Mouse (Mus musculus): ENCODE measurements around the gene Apip. TPM values are rescaled to one million over a fixed set of nuclear protein-coding genes. Genes with fewer than 3 reads are reported as not detected.

The Apip gene
- total and polyA plus RNA-seq, 3 experiments: 44.2 to 74.7 (median 62.5) TPM

DNA sequence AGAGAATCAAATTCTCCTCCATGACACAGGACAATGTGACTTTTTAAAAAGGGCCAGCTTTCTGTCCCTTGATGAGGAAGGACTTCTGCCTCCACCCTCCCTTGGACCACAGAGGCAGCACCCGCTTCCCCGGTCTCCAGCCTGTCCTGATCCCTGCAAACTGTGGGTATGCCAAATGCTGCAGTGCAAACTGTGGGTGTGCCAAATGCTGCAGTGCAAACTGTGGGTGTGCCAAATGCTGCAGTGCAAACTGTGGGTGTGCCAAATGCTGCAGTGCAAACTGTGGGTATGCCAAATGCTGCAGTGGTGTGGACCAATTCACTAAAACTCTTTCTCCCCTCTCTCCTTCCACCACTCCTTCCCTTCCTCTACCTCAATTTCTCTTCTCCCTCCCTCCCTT, 32.7 kb downstream of the Apip start:
- 77% methylated on average over 2 of the region's 2 CpGs for WGBS
- H3K4me3 ChIP-seq: no peak overlapping the region
- intact Hi-C loops (cut with DNase I): no loop called here
- no peaks in the 10 kb centered on the region for H3K79me2 ChIP-seq (replicated peaks; ENCODE audit: control insufficient read depth, insufficient read depth, low read length)
- DNase-seq: no peak
- H3K36me3 ChIP-seq (ENCODE audit: control insufficient read depth, insufficient read depth, low read length): no peaks in the 10 kb centered on the region
- no peaks in the 10 kb centered on the region for H3K4me1 ChIP-seq (ENCODE audit: control insufficient read depth, insufficient read depth, low read length)
- no peak overlapping the region for H3K27ac ChIP-seq
- H3K9ac ChIP-seq (ENCODE audit: low read depth, low read length): no peak overlapping the region
- TF ChIP-seq CTCF (IDR thresholded peaks at IDR 0.05) (no peak), POLR2A (IDR thresholded peaks at IDR 0.05; ENCODE audit: insufficient read depth, low read depth, low read length) (no peak), EP300 (IDR thresholded peaks at IDR 0.05; ENCODE audit: insufficient read depth, low read depth, low read length) (no peak)
- H3K27me3 ChIP-seq (ENCODE audit: control insufficient read depth, insufficient read depth, low read length): no peaks in the 10 kb centered on the region

DNA sequence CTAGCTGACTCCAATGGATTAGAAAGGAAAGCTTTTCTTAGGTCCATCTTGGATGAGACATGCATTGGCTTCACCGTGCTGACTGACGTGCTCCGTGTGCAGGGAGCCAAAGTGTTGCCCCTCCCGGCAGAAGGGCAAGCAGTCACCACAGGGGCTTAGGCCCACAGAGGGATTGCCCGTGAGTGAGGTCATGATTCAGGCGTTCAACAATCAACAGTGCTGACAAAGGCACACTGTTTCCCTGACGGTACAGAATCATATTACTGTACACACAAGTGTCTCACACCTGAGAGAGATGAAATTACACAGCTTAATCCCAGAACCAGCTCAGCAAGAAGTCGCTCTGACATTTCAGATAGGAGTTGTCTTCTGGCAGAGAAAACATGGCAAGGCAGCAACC, 38.2 kb downstream of the Apip start:
- TF ChIP-seq EP300 (IDR thresholded peaks at IDR 0.05; ENCODE audit: insufficient read depth, low read depth, low read length): no peak
- TF ChIP-seq POLR2A (IDR thresholded peaks at IDR 0.05; ENCODE audit: insufficient read depth, low read depth, low read length): no peak
- no peak for TF ChIP-seq CTCF (IDR thresholded peaks at IDR 0.05)
- Histone ChIP-seq H3K36me3 (ENCODE audit: control insufficient read depth, insufficient read depth, low read length) (no peaks in the 10 kb centered on the region), H3K9ac (ENCODE audit: low read depth, low read length) (no peak overlapping the region), H3K27me3 (ENCODE audit: control insufficient read depth, insufficient read depth, low read length) (no peaks in the 10 kb centered on the region), H3K79me2 (replicated peaks; ENCODE audit: control insufficient read depth, insufficient read depth, low read length) (no peaks in the 10 kb centered on the region), H3K4me1 (ENCODE audit: control insufficient read depth, insufficient read depth, low read length) (no peaks in the 10 kb centered on the region), H3K4me3 (no peak overlapping the region), H3K27ac (no peak overlapping the region)
- WGBS: 46% methylated on average over 8 of the region's 8 CpGs
- intact Hi-C loops (cut with DNase I): no loop called here
- DNase-seq: no peak

GRCm38 (mm10) chr2:103117212-103117611, 43.7 kb downstream of the Apip start:
- 51% methylated on average over 5 of the region's 5 CpGs for WGBS
- no peak for TF ChIP-seq EP300 (IDR thresholded peaks at IDR 0.05; ENCODE audit: insufficient read depth, low read depth, low read length)
- no peak for TF ChIP-seq CTCF (IDR thresholded peaks at IDR 0.05)
- no peak for TF ChIP-seq POLR2A (IDR thresholded peaks at IDR 0.05; ENCODE audit: insufficient read depth, low read depth, low read length)

GRCm38 (mm10) chr2:103118324-103119196, 45.1 kb downstream of the Apip start:
- Histone ChIP-seq H3K27me3 (ENCODE audit: control insufficient read depth, insufficient read depth, low read length) (no peaks in the 10 kb centered on the region), H3K9ac (ENCODE audit: low read depth, low read length) (no peak overlapping the region), H3K79me2 (replicated peaks; ENCODE audit: control insufficient read depth, insufficient read depth, low read length) (no peaks in the 10 kb centered on the region), H3K36me3 (ENCODE audit: control insufficient read depth, insufficient read depth, low read length) (no peaks in the 10 kb centered on the region), H3K4me1 (ENCODE audit: control insufficient read depth, insufficient read depth, low read length) (no peaks in the 10 kb centered on the region), H3K4me3 (no peak overlapping the region), H3K27ac (no peak overlapping the region)
- TF ChIP-seq CTCF (IDR thresholded peaks at IDR 0.05) (no peak), EP300 (IDR thresholded peaks at IDR 0.05; ENCODE audit: insufficient read depth, low read depth, low read length) (no peak), POLR2A (IDR thresholded peaks at IDR 0.05; ENCODE audit: insufficient read depth, low read depth, low read length) (no peak)
- DNase-seq: no peak
- 63% methylated on average over 6 of the region's 6 CpGs for WGBS
- intact Hi-C loops (cut with DNase I): no loop called here

More at GRCm38 (mm10) chr2:103117212-103117611, 43.7 kb downstream of the Apip start:
- H3K27ac ChIP-seq: no peak overlapping the region
- H3K79me2 ChIP-seq (replicated peaks; ENCODE audit: control insufficient read depth, insufficient read depth, low read length): no peaks in the 10 kb centered on the region
- intact Hi-C loops (cut with DNase I): no loop called here
- no peaks in the 10 kb centered on the region for H3K27me3 ChIP-seq (ENCODE audit: control insufficient read depth, insufficient read depth, low read length)
- H3K9ac ChIP-seq (ENCODE audit: low read depth, low read length): no peak overlapping the region
- H3K4me3 ChIP-seq: no peak overlapping the region
- H3K4me1 ChIP-seq (ENCODE audit: control insufficient read depth, insufficient read depth, low read length): no peaks in the 10 kb centered on the region
- no peak for DNase-seq
- no peaks in the 10 kb centered on the region for H3K36me3 ChIP-seq (ENCODE audit: control insufficient read depth, insufficient read depth, low read length)

DNA sequence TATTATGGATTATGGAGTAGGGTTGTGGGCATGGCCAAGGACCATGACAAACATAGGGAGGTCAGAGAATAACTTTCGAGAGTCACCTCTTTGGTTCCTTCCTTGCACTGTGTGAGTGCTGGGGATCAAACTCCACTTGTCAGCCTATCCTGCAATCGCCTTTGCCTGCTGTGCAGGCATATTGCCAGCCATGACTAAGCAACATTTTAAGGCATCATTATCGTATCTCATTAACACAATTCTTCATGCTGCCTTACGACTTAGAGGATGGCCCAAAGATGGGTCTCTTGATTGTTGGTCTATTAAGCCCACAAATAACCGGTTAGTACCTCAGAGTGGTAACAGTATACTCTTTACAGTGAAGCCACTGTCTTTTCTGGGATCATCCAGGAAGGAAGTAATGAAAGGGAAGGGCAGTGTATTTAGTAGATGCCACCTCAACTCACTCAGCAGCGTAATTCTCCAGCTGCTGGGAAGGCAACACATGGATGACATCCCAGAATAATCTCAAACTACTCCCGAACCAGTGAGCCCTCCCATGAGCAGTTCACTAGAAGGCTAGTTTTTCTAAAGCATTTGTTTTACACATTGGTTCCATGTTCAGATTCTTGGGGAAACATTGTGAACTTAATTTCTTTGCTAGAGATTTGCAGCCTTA, 45.9 kb downstream of the Apip start:
- 72% methylated on average over 7 of the region's 7 CpGs for WGBS
- no peak for TF ChIP-seq EP300 (IDR thresholded peaks at IDR 0.05; ENCODE audit: insufficient read depth, low read depth, low read length)
- TF ChIP-seq CTCF (IDR thresholded peaks at IDR 0.05): no peak
- no peak for TF ChIP-seq POLR2A (IDR thresholded peaks at IDR 0.05; ENCODE audit: insufficient read depth, low read depth, low read length)
- intact Hi-C loops (cut with DNase I): no loop called here

GRCm38 (mm10) chr2:103129676-103130075, 56.2 kb downstream of the Apip start:
- H3K36me3 ChIP-seq (ENCODE audit: control insufficient read depth, insufficient read depth, low read length): no peaks in the 10 kb centered on the region
- H3K9ac ChIP-seq (ENCODE audit: low read depth, low read length): no peak overlapping the region
- no peak overlapping the region for H3K4me3 ChIP-seq
- TF ChIP-seq POLR2A (IDR thresholded peaks at IDR 0.05; ENCODE audit: insufficient read depth, low read depth, low read length): no peak
- TF ChIP-seq EP300 (IDR thresholded peaks at IDR 0.05; ENCODE audit: insufficient read depth, low read depth, low read length): no peak
- TF ChIP-seq CTCF (IDR thresholded peaks at IDR 0.05): no peak
- no peaks in the 10 kb centered on the region for H3K79me2 ChIP-seq (replicated peaks; ENCODE audit: control insufficient read depth, insufficient read depth, low read length)
- WGBS: 82% methylated on average over 2 of the region's 2 CpGs
- DNase-seq: no peak
- H3K27ac ChIP-seq: no peak overlapping the region
- intact Hi-C loops (cut with DNase I): loop anchor here (5.0 kb wide), 1 partner anchor 218 kb away; no protein-coding TSS in a partner anchor
- no peaks in the 10 kb centered on the region for H3K4me1 ChIP-seq (ENCODE audit: control insufficient read depth, insufficient read depth, low read length)
- H3K27me3 ChIP-seq (ENCODE audit: control insufficient read depth, insufficient read depth, low read length): no peaks in the 10 kb centered on the region

More for the DNA sequence above, 45.9 kb downstream of the Apip start:
- H3K36me3 ChIP-seq (ENCODE audit: control insufficient read depth, insufficient read depth, low read length): no peaks in the 10 kb centered on the region
- DNase-seq: no peak
- no peak overlapping the region for H3K27ac ChIP-seq
- H3K4me3 ChIP-seq: no peak overlapping the region
- H3K27me3 ChIP-seq (ENCODE audit: control insufficient read depth, insufficient read depth, low read length): no peaks in the 10 kb centered on the region
- no peaks in the 10 kb centered on the region for H3K79me2 ChIP-seq (replicated peaks; ENCODE audit: control insufficient read depth, insufficient read depth, low read length)
- H3K9ac ChIP-seq (ENCODE audit: low read depth, low read length): no peak overlapping the region
- H3K4me1 ChIP-seq (ENCODE audit: control insufficient read depth, insufficient read depth, low read length): no peaks in the 10 kb centered on the region
